Comparison of ENCODE assay signal across 8 mouse cellular contexts in genomic region chr15:98807895-98808650, GRCm38 (mm10). TPM values are rescaled to one million over a fixed set of nuclear protein-coding genes. Genes with fewer than 3 reads are reported as not detected.
DNase-seq lines count a peak whose midpoint lies in the region; ATAC-seq and TF ChIP-seq lines count a peak whose summit lies in the region.

No protein-coding gene starts in this region.

- DNase-seq in gastrocnemius, postnatal 14 days, result peak; percentile 42
- DNase-seq in gastrocnemius, adult 8-10 months (ENCODE audit: low spot score in 2 of 2), result no peak
- DNase-seq in G1E (ENCODE audit: low spot score), result no peak
- peak; percentile 60 for DNase-seq in forebrain, embryonic 14.5 days (ENCODE audit: low spot score)
- DNase-seq in limb, embryonic 14.5 days (ENCODE audit: low spot score), result no peak
- peak; percentile 86 for DNase-seq in right cerebral cortex, adult 18-20 months
- no peak for DNase-seq in urinary bladder, postnatal 36 days (ENCODE audit: low spot score in 2 of 2)

- peaks cover 65% of the 10 kb centered on the region for H3K27me3 ChIP-seq in G1E (ENCODE audit: insufficient read depth, low read length)
- H3K27me3 ChIP-seq in forebrain, embryonic 14.5 days (replicated peaks; ENCODE audit: control insufficient read depth, insufficient read depth, low read length), result peaks cover 76% of the 10 kb centered on the region
- peaks cover 76% of the 10 kb centered on the region for H3K27me3 ChIP-seq in limb, embryonic 14.5 days (ENCODE audit: control insufficient read depth, insufficient read depth, low read length)

- WGBS in forebrain, embryonic 14.5 days, result under 1% methylated on average over 32 of the region's 34 CpGs
- 0% methylated on average over 17 of the region's 34 CpGs for WGBS in limb, embryonic 14.5 days

- H3K4me1 ChIP-seq in G1E (ENCODE audit: insufficient read depth, low read depth, low read length), result peaks cover 54% of the 10 kb centered on the region
- H3K4me1 ChIP-seq in forebrain, embryonic 14.5 days (ENCODE audit: control insufficient read depth, insufficient read depth, low read length), result peaks cover 6% of the 10 kb centered on the region; the same call in 1 of the 2 replicates
- peaks cover 21% of the 10 kb centered on the region for H3K4me1 ChIP-seq in limb, embryonic 14.5 days (ENCODE audit: control insufficient read depth, insufficient read depth, low read length)

- peak overlapping the region; percentile 55; the same call in 1 of the 2 replicates for H3K9ac ChIP-seq in forebrain, embryonic 14.5 days (ENCODE audit: low read length)
- H3K9ac ChIP-seq in limb, embryonic 14.5 days (ENCODE audit: low read depth, low read length, severe bottlenecking), result peak overlapping the region; percentile 36; the same call in 1 of the 2 replicates

- H3K4me3 ChIP-seq in G1E (ENCODE audit: low read depth, low read length), result peak overlapping the region; percentile 65; the same call in 1 of the 2 replicates
- H3K4me3 ChIP-seq in forebrain, embryonic 14.5 days (ENCODE audit: low read depth, low read length), result peak overlapping the region; percentile 36
- peak overlapping the region; percentile 42 for H3K4me3 ChIP-seq in limb, embryonic 14.5 days (replicated peaks; ENCODE audit: low read length)

- H3K4me2 ChIP-seq in forebrain, embryonic 14.5 days (ENCODE audit: low read length), result peak overlapping the region; percentile 65
- peak overlapping the region; percentile 88 for H3K4me2 ChIP-seq in limb, embryonic 14.5 days (replicated peaks; ENCODE audit: low read depth, low read length, severe bottlenecking)

- intact Hi-C loops in gastrocnemius, postnatal 14 days (cut with DNase I; ENCODE audit: low total_unique reads), result no loop called here

- no peak for TF ChIP-seq POLR2A in limb, embryonic 14.5 days (IDR thresholded peaks at IDR 0.05; ENCODE audit: borderline replicate concordance, extremely low read depth, insufficient read depth, insufficient read length)

- TF ChIP-seq CTCF in G1E (IDR thresholded peaks at IDR 0.05; ENCODE audit: low read depth, low read length), result no peak

- H3K9me3 ChIP-seq in G1E (replicated peaks), result peaks cover 5% of the 10 kb centered on the region; the same call in 1 of the 2 replicates
- H3K9me3 ChIP-seq in forebrain, embryonic 14.5 days (replicated peaks; ENCODE audit: control insufficient read depth, low read length), result no peaks in the 10 kb centered on the region
- no peaks in the 10 kb centered on the region for H3K9me3 ChIP-seq in limb, embryonic 14.5 days (ENCODE audit: control insufficient read depth, low read length)

- ATAC-seq in G1E (ENCODE audit: extremely low read depth, insufficient number of reproducible peaks, low FRiP score, poor library complexity, severe bottlenecking), result no peak
- peak; percentile 33; the same call in 1 of the 2 replicates for ATAC-seq in forebrain, embryonic 14.5 days
- ATAC-seq in inflammation-experienced regulatory T-cells, adult 6 months, result peak; percentile 27
- ATAC-seq in limb, embryonic 14.5 days (ENCODE audit: low FRiP score, low read depth), result no peak; the same call in 1 of the 2 replicates

- H3K27ac ChIP-seq in forebrain, embryonic 14.5 days (ENCODE audit: low read depth, low read length), result no peak overlapping the region
- no peak overlapping the region for H3K27ac ChIP-seq in limb, embryonic 14.5 days (replicated peaks; ENCODE audit: low read depth, low read length)

- H3K36me3 ChIP-seq in G1E (replicated peaks), result peaks cover 37% of the 10 kb centered on the region
- H3K36me3 ChIP-seq in forebrain, embryonic 14.5 days (ENCODE audit: control insufficient read depth, insufficient read depth, low read length), result peaks cover 11% of the 10 kb centered on the region
- peaks cover 12% of the 10 kb centered on the region for H3K36me3 ChIP-seq in limb, embryonic 14.5 days (ENCODE audit: control insufficient read depth, insufficient read depth, low read length)

RNA-seq across cellular contexts. Expression of gene Ddn, which starts 1.2 kb away (rescaled TPM):
- 1 to 10 TPM; 1.6 to 2.7 TPM for total RNA-seq in gastrocnemius, postnatal 14 days (2021)
- under 1 TPM; 0.12 to 0.67 (median 0.43) TPM for total RNA-seq in gastrocnemius, adult 8-10 months (2022)
- total RNA-seq in G1E (2014; fragmentation: Nextera tagmentation) (not detected in 2 replicates), G1E (2017) (0.17 and 0.22 TPM in 2 replicates)
- polyA plus RNA-seq in G1E (2012), result 0.07 and 0.08 TPM in 2 replicates
- polyA plus RNA-seq in forebrain, embryonic 14.5 days (2014; fragmentation: Nextera tagmentation; extraction: Ambion mirVana), result 0.33 and 0.57 TPM in 2 replicates
- not detected for polyA plus RNA-seq in inflammation-experienced regulatory T-cells, adult 6 months (2017; shearing (Covaris generic))
- polyA plus RNA-seq in limb, embryonic 14.5 days (2012; rRNA removed), result 0.44 and 0.59 TPM in 2 replicates
- polyA plus RNA-seq in limb, embryonic 14.5 days (2014; fragmentation: Nextera tagmentation; extraction: Ambion mirVana), result 0.14 TPM in 1 of 2 replicates, not detected in the other

RNA-seq across cellular contexts. Expression of gene Wnt1, which starts 18.4 kb away (rescaled TPM):
- total RNA-seq in gastrocnemius, postnatal 14 days (2021), result under 1 TPM in 1 of 2 experiments, not detected in 1; 0.10 TPM
- total RNA-seq in gastrocnemius, adult 8-10 months (2022), result not detected
- not detected in 2 replicates for total RNA-seq in G1E (2014; fragmentation: Nextera tagmentation)
- total RNA-seq in G1E (2017), result not detected in 2 replicates
- polyA plus RNA-seq in G1E (2012), result not detected in 2 replicates
- polyA plus RNA-seq in forebrain, embryonic 14.5 days (2014; fragmentation: Nextera tagmentation; extraction: Ambion mirVana), result 0.56 TPM in 1 of 2 replicates, not detected in the other
- under 1 TPM in 1 of 3 experiments, not detected in 2; 0.15 TPM for polyA plus RNA-seq in inflammation-experienced regulatory T-cells, adult 6 months (2017; shearing (Covaris generic))
- polyA plus RNA-seq in limb, embryonic 14.5 days (2012; rRNA removed), result not detected in 2 replicates
- polyA plus RNA-seq in limb, embryonic 14.5 days (2014; fragmentation: Nextera tagmentation; extraction: Ambion mirVana), result 0.08 TPM in 1 of 2 replicates, not detected in the other

RNA-seq across cellular contexts. Expression of gene Prkag1, which starts 23.2 kb away (rescaled TPM):
- total RNA-seq in gastrocnemius, postnatal 14 days (2021), result 10 to 100 TPM; 36.6 to 42.0 TPM
- 10 to 100 TPM; 43.8 to 55.0 (median 46.9) TPM for total RNA-seq in gastrocnemius, adult 8-10 months (2022)
- 62.8 and 72.4 TPM in 2 replicates for total RNA-seq in G1E (2014; fragmentation: Nextera tagmentation)
- 114 and 150 TPM in 2 replicates for total RNA-seq in G1E (2017)
- polyA plus RNA-seq in G1E (2012), result 106 and 142 TPM in 2 replicates
- 82.1 and 87.3 TPM in 2 replicates for polyA plus RNA-seq in forebrain, embryonic 14.5 days (2014; fragmentation: Nextera tagmentation; extraction: Ambion mirVana)
- 100 to 1,000 TPM; 119 to 137 (median 129) TPM for polyA plus RNA-seq in inflammation-experienced regulatory T-cells, adult 6 months (2017; shearing (Covaris generic))
- polyA plus RNA-seq in limb, embryonic 14.5 days (2012; rRNA removed), result 93.1 and 93.7 TPM in 2 replicates
- polyA plus RNA-seq in limb, embryonic 14.5 days (2014; fragmentation: Nextera tagmentation; extraction: Ambion mirVana), result 81.3 and 82.3 TPM in 2 replicates

RNA-seq across cellular contexts. Expression of gene Wnt10b, which starts 30.1 kb away (rescaled TPM):
- 1 to 10 TPM in 1 of 2 experiments, under 1 TPM in 1; 0.78 to 1.5 TPM for total RNA-seq in gastrocnemius, postnatal 14 days (2021)
- 1 to 10 TPM in 1 of 4 experiments, under 1 TPM in 3; 0.48 to 1.1 (median 0.85) TPM for total RNA-seq in gastrocnemius, adult 8-10 months (2022)
- total RNA-seq in G1E (2014; fragmentation: Nextera tagmentation) (not detected in 2 replicates), G1E (2017) (0.27 TPM in 1 of 2 replicates, not detected in the other)
- 0.05 and 0.09 TPM in 2 replicates for polyA plus RNA-seq in G1E (2012)
- not detected in 2 replicates for polyA plus RNA-seq in forebrain, embryonic 14.5 days (2014; fragmentation: Nextera tagmentation; extraction: Ambion mirVana)
- polyA plus RNA-seq in inflammation-experienced regulatory T-cells, adult 6 months (2017; shearing (Covaris generic)), result under 1 TPM in 1 of 3 experiments, not detected in 2; 0.15 TPM
- 13.7 and 14.9 TPM in 2 replicates for polyA plus RNA-seq in limb, embryonic 14.5 days (2012; rRNA removed)
- polyA plus RNA-seq in limb, embryonic 14.5 days (2014; fragmentation: Nextera tagmentation; extraction: Ambion mirVana), result 6.3 and 7.4 TPM in 2 replicates

RNA-seq across cellular contexts. Expression of gene Arf3, which starts 45.1 kb away (rescaled TPM):
- total RNA-seq in gastrocnemius, postnatal 14 days (2021), result 10 to 100 TPM; 14.6 to 15.8 TPM
- total RNA-seq in gastrocnemius, adult 8-10 months (2022), result 1 to 10 TPM; 6.9 to 8.9 (median 8.1) TPM
- total RNA-seq in G1E (2014; fragmentation: Nextera tagmentation) (60.9 and 65.0 TPM in 2 replicates), G1E (2017) (37.9 and 41.6 TPM in 2 replicates)
- polyA plus RNA-seq in G1E (2012), result 55.4 and 58.2 TPM in 2 replicates
- 31.7 and 41.4 TPM in 2 replicates for polyA plus RNA-seq in forebrain, embryonic 14.5 days (2014; fragmentation: Nextera tagmentation; extraction: Ambion mirVana)
- polyA plus RNA-seq in inflammation-experienced regulatory T-cells, adult 6 months (2017; shearing (Covaris generic)), result 10 to 100 TPM; 35.5 to 38.0 (median 37.8) TPM
- 75.0 and 96.4 TPM in 2 replicates for polyA plus RNA-seq in limb, embryonic 14.5 days (2012; rRNA removed)
- polyA plus RNA-seq in limb, embryonic 14.5 days (2014; fragmentation: Nextera tagmentation; extraction: Ambion mirVana), result 37.4 and 39.6 TPM in 2 replicates

Comparison
In these comparisons a context has a peak if more than half of its experiments do, and no peak if none do; other contexts are left out.
1. DNase-seq: peak in gastrocnemius, postnatal 14 days (single experiment), forebrain, embryonic 14.5 days (single experiment) and right cerebral cortex, adult 18-20 months (single experiment); none in gastrocnemius, adult 8-10 months (0 of 2), G1E (single experiment), limb, embryonic 14.5 days (single experiment) and urinary bladder, postnatal 36 days (0 of 2).
2. ATAC-seq: peak in forebrain, embryonic 14.5 days (single experiment) and inflammation-experienced regulatory T-cells, adult 6 months (single experiment); none in G1E (single experiment) and limb, embryonic 14.5 days (single experiment).
3. Peak in every context shown above with its lines, with median percentiles within 50 percentile points of each other: H3K4me3 ChIP-seq.